Mouse (Mus musculus) gastrocnemius, postnatal 4 days (tissue): ENCODE data around the gene Zfp574. TPM values are rescaled to one million over a fixed set of nuclear protein-coding genes. Genes with fewer than 3 reads are reported as not detected.
A peak's percentile ranks its signal among the peaks of the same experiment; 100 is the strongest.

Experiments used
- DNase-seq, 2 experiments: peaks; one replicate each; pipeline ENCODE4 v3.0.0; 2021 to 2022; ENCODE audit warnings: low spot score in 2 of 2, mixed read lengths in 2 of 2
- total RNA-seq, 2 experiments: library from RNA; stranded (reverse); gene quantifications; 2 replicates each; pipeline ENCODE4 v1.2.3; 2021

The Zfp574 gene
- total RNA-seq, 2 experiments from 2014 or later = 10.7 to 11.4 TPM

GRCm38 (mm10) chr7:25068724-25069123 is 3.6 kb upstream of the Zfp574 start:
- DNase-seq = no peak

GRCm38 (mm10) chr7:25072716-25073390 is 486 bp downstream of the Zfp574 start:
- DNase-seq = peak in 1 of 2 experiments; percentile 47

GRCm38 (mm10) chr7:25073924-25074323 is 1.6 kb downstream of the Zfp574 start:
- no peak for DNase-seq

- DNase-seq = no peak
Observed at GRCm38 (mm10) chr7:25076296-25076662, 3.9 kb downstream of the Zfp574 start.

- peak; percentile 89 to 95 for DNase-seq
Observed at GRCm38 (mm10) chr7:25076663-25077413, 4.5 kb downstream of the Zfp574 start.

GRCm38 (mm10) chr7:25077414-25077755 is 5.0 kb downstream of the Zfp574 start:
- DNase-seq = no peak

GRCm38 (mm10) chr7:25079496-25080026 is 7.2 kb downstream of the Zfp574 start:
- DNase-seq = no peak

GRCm38 (mm10) chr7:25080431-25080830 is 8.1 kb downstream of the Zfp574 start:
- DNase-seq = no peak

GRCm38 (mm10) chr7:25082510-25082909 is 10.1 kb downstream of the Zfp574 start:
- no peak for DNase-seq

GRCm38 (mm10) chr7:25084621-25085020 is 12.3 kb downstream of the Zfp574 start:
- no peak for DNase-seq

GRCm38 (mm10) chr7:25086656-25087055 is 14.3 kb downstream of the Zfp574 start:
- DNase-seq = no peak

GRCm38 (mm10) chr7:25087256-25087912 is 15.0 kb downstream of the Zfp574 start:
- DNase-seq = no peak

GRCm38 (mm10) chr7:25087972-25088371 is 15.6 kb downstream of the Zfp574 start:
- no peak for DNase-seq

GRCm38 (mm10) chr7:25088531-25088930 is 16.2 kb downstream of the Zfp574 start:
- DNase-seq = no peak

GRCm38 (mm10) chr7:25088968-25089367 is 16.6 kb downstream of the Zfp574 start:
- DNase-seq = no peak

GRCm38 (mm10) chr7:25089875-25090274 is 17.5 kb downstream of the Zfp574 start:
- no peak for DNase-seq

- no peak for DNase-seq
Observed at GRCm38 (mm10) chr7:25098169-25098568, 25.8 kb downstream of the Zfp574 start.

GRCm38 (mm10) chr7:25099581-25099980 is 27.2 kb downstream of the Zfp574 start:
- no peak for DNase-seq

GRCm38 (mm10) chr7:25105411-25106160 is 33.2 kb downstream of the Zfp574 start:
- peak in 1 of 2 experiments; percentile 75 for DNase-seq

- no peak for DNase-seq
Observed at GRCm38 (mm10) chr7:25106790-25107502, 34.6 kb downstream of the Zfp574 start.

GRCm38 (mm10) chr7:25109355-25109754 is 37.0 kb downstream of the Zfp574 start:
- DNase-seq = no peak
